Mouse (Mus musculus) E14TG2a.4 (cell line): ENCODE measurements at regions not wholly inside any gene's neighbourhood (a gene's known extent, or its start where the extent isn't known, plus 50 kb on each side); places are given as distances from the start of the nearest gene placed in this dataset.

Experiments used
- CTCF ChIP-seq: conservative IDR thresholded peaks from 2 replicates; pipeline ENCODE4 v1.5.1; 2014; ENCODE audit warnings: low read length
- NANOG ChIP-seq: IDR thresholded peaks from 2 replicates; pipeline ENCODE4 v1.6.1; 2014; ENCODE audit warnings: borderline replicate concordance, low read length, mixed read lengths

DNA sequence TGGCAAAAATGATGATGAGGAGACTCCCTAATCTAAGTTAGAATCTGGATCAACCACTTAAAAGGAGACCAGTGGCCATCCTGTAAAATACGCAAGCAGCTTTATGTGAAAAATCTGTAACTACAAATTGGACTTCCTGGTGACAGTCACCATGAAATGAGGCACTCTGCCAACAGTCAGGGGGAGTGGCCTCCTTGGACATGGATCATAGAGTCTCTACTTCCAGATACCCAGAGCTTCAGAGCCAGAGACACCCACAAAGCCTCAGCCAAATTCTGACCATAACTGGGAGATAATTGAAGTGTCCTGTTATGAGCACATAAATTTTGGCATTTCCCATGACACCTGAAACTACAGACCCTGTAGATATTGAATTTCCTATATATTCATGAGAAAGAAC lies 1359.3 kb upstream of the A1bg start:
- TF ChIP-seq CTCF (no peak), NANOG (no peak)
